Mouse (Mus musculus): ENCODE data around the gene Gm45717. TPM values are rescaled to one million over a fixed set of nuclear protein-coding genes. Genes with fewer than 3 reads are reported as not detected.

Gene Gm45717
- not detected in 2 replicates for total RNA-seq (2014; rRNA removed)
- polyA plus RNA-seq (2015; fragmentation: Nextera tagmentation; extraction: Ambion mirVana), result not detected in 2 replicates

GRCm38 (mm10) chr7:140955758-140956555, at the start of gene Gm45717, which contains the start of gene Ifitm2:
Gm45717 (minus strand) TSS chr7:140955937.
Ifitm2 (minus strand) TSS chr7:140955987.
- Histone ChIP-seq H3K9me3 (ENCODE audit: low read length) (no peaks in the 10 kb centered on the region), H3K27me3 (ENCODE audit: insufficient read depth, low read length) (no peaks in the 10 kb centered on the region), H3K4me2 (ENCODE audit: low read depth) (peak within 1 kb of the TSS; percentile 47), H3K36me3 (ENCODE audit: insufficient read depth) (no peaks in the 10 kb centered on the region), H3K9ac (peak within 1 kb of the TSS; percentile 22; the same call in 1 of the 2 replicates), H3K4me3 (ENCODE audit: low read depth, low read length) (peak within 1 kb of the TSS; percentile 29), H3K4me1 (ENCODE audit: insufficient read depth) (no peaks in the 10 kb centered on the region), H3K27ac (ENCODE audit: low read depth, low read length) (no peak within 1 kb of the TSS; the same call in 1 of the 2 replicates)
- DNase-seq (peak; percentile 51), ATAC-seq (peak; percentile 79)
- TF ChIP-seq CTCF (IDR thresholded peaks at IDR 0.05; ENCODE audit: low read depth), result no peak
- WGBS, result 25% methylated on average over 11 of the region's 11 CpGs

- H3K9ac ChIP-seq, result no peak overlapping the region
- DNase-seq, result no peak
- H3K9me3 ChIP-seq (ENCODE audit: low read length), result no peaks in the 10 kb centered on the region
- H3K36me3 ChIP-seq (ENCODE audit: insufficient read depth), result no peaks in the 10 kb centered on the region
- H3K4me1 ChIP-seq (ENCODE audit: insufficient read depth), result no peaks in the 10 kb centered on the region
- H3K27me3 ChIP-seq (ENCODE audit: insufficient read depth, low read length), result no peaks in the 10 kb centered on the region
- no peak for TF ChIP-seq CTCF (IDR thresholded peaks at IDR 0.05; ENCODE audit: low read depth)
- no peak overlapping the region for H3K27ac ChIP-seq (ENCODE audit: low read depth, low read length)
- no peak overlapping the region for H3K4me3 ChIP-seq (ENCODE audit: low read depth, low read length)
- no peak overlapping the region for H3K4me2 ChIP-seq (ENCODE audit: low read depth)
- ATAC-seq, result no peak
- WGBS, result 82% methylated on average over 5 of the region's 5 CpGs
These were observed 47.7 kb upstream of the Gm45717 start for GRCm38 (mm10) chr7:141003248-141004010.

- no peaks in the 10 kb centered on the region for H3K4me1 ChIP-seq (ENCODE audit: insufficient read depth)
- DNase-seq (no peak), ATAC-seq (no peak)
- 76% methylated on average over 15 of the region's 15 CpGs for WGBS
- H3K9ac ChIP-seq, result no peak overlapping the region
- no peak overlapping the region for H3K4me3 ChIP-seq (ENCODE audit: low read depth, low read length)
- no peak for TF ChIP-seq CTCF (IDR thresholded peaks at IDR 0.05; ENCODE audit: low read depth)
- no peak overlapping the region for H3K4me2 ChIP-seq (ENCODE audit: low read depth)
- no peaks in the 10 kb centered on the region for H3K9me3 ChIP-seq (ENCODE audit: low read length)
- H3K36me3 ChIP-seq (ENCODE audit: insufficient read depth), result no peaks in the 10 kb centered on the region
- H3K27ac ChIP-seq (ENCODE audit: low read depth, low read length), result no peak overlapping the region
- no peaks in the 10 kb centered on the region for H3K27me3 ChIP-seq (ENCODE audit: insufficient read depth, low read length)
These were observed 45.4 kb upstream of the Gm45717 start for GRCm38 (mm10) chr7:141000881-141001708.

GRCm38 (mm10) chr7:140998853-140999700, 43.3 kb upstream of the Gm45717 start:
- WGBS, result 89% methylated on average over 11 of the region's 11 CpGs
- no peak for DNase-seq
- TF ChIP-seq CTCF (IDR thresholded peaks at IDR 0.05; ENCODE audit: low read depth), result no peak
- no peak overlapping the region for H3K4me3 ChIP-seq (ENCODE audit: low read depth, low read length)
- no peaks in the 10 kb centered on the region for H3K27me3 ChIP-seq (ENCODE audit: insufficient read depth, low read length)
- no peak for ATAC-seq
- no peaks in the 10 kb centered on the region for H3K9me3 ChIP-seq (ENCODE audit: low read length)
- no peaks in the 10 kb centered on the region for H3K4me1 ChIP-seq (ENCODE audit: insufficient read depth)
- no peak overlapping the region for H3K4me2 ChIP-seq (ENCODE audit: low read depth)
- H3K9ac ChIP-seq, result no peak overlapping the region
- H3K36me3 ChIP-seq (ENCODE audit: insufficient read depth), result no peaks in the 10 kb centered on the region
- no peak overlapping the region for H3K27ac ChIP-seq (ENCODE audit: low read depth, low read length)

GRCm38 (mm10) chr7:140997817-140998216, 42.1 kb upstream of the Gm45717 start:
- Histone ChIP-seq H3K27ac (ENCODE audit: low read depth, low read length) (no peak overlapping the region), H3K4me3 (ENCODE audit: low read depth, low read length) (no peak overlapping the region), H3K36me3 (ENCODE audit: insufficient read depth) (no peaks in the 10 kb centered on the region), H3K9me3 (ENCODE audit: low read length) (no peaks in the 10 kb centered on the region), H3K9ac (no peak overlapping the region), H3K4me1 (ENCODE audit: insufficient read depth) (no peaks in the 10 kb centered on the region), H3K4me2 (ENCODE audit: low read depth) (no peak overlapping the region), H3K27me3 (ENCODE audit: insufficient read depth, low read length) (no peaks in the 10 kb centered on the region)
- ATAC-seq (no peak), DNase-seq (no peak)
- TF ChIP-seq CTCF (IDR thresholded peaks at IDR 0.05; ENCODE audit: low read depth), result no peak
- WGBS, result 58% methylated on average over 1 of the region's 1 CpGs

All from forebrain, postnatal 0 days (tissue).